Mouse (Mus musculus) thymus, postnatal 36 days (tissue): ENCODE results near the gene Ankrd34c.
A peak's percentile ranks its signal among the peaks of the same experiment; 100 is the strongest.

ENCODE experiments used
- DNase-seq, 2 experiments: peaks; one replicate each; pipeline ENCODE4 v3.0.0; 2022; ENCODE audit warnings: mixed read lengths in 2 of 2

The Ankrd34c gene

GRCm38 (mm10) chr9:89738295-89738694 lies at the start of gene Ankrd34c:
TSS of gene Ankrd34c (minus strand) at chr9:89738475.
- DNase-seq = no peak

- no peak for DNase-seq
These were observed 49.3 kb upstream of the Ankrd34c start for GRCm38 (mm10) chr9:89787532-89787931.

- no peak for DNase-seq
These were observed 43.2 kb upstream of the Ankrd34c start for GRCm38 (mm10) chr9:89781395-89781927.

GRCm38 (mm10) chr9:89779237-89779636 lies 41.0 kb upstream of the Ankrd34c start:
- DNase-seq = no peak

GRCm38 (mm10) chr9:89771153-89771552 lies 32.9 kb upstream of the Ankrd34c start:
- DNase-seq = no peak

GRCm38 (mm10) chr9:89762017-89762416 lies 23.7 kb upstream of the Ankrd34c start:
- DNase-seq = no peak

- DNase-seq = no peak
These were observed 20.3 kb upstream of the Ankrd34c start for GRCm38 (mm10) chr9:89758569-89758968.

GRCm38 (mm10) chr9:89758139-89758538 lies 19.9 kb upstream of the Ankrd34c start:
- no peak for DNase-seq

- no peak for DNase-seq
These were observed 19.3 kb upstream of the Ankrd34c start for GRCm38 (mm10) chr9:89757571-89757970.

GRCm38 (mm10) chr9:89740041-89740440 lies 1.8 kb upstream of the Ankrd34c start:
- no peak for DNase-seq

- no peak for DNase-seq
These were observed 387 bp downstream of the Ankrd34c start for GRCm38 (mm10) chr9:89737888-89738287.

GRCm38 (mm10) chr9:89736932-89737705 lies 1.2 kb downstream of the Ankrd34c start:
- DNase-seq = peak in 1 of 2 experiments; percentile 6

- no peak for DNase-seq
These were observed 31.4 kb downstream of the Ankrd34c start for GRCm38 (mm10) chr9:89706906-89707305.

- no peak for DNase-seq
These were observed 33.1 kb downstream of the Ankrd34c start for GRCm38 (mm10) chr9:89705197-89705533.

- DNase-seq = peak; percentile 91 to 95
These were observed 33.7 kb downstream of the Ankrd34c start, which contains the start of gene Tmed3 for GRCm38 (mm10) chr9:89704265-89705196. TSS of gene Tmed3 (minus strand) at chr9:89705068.

- no peak for DNase-seq
These were observed 37.3 kb downstream of the Ankrd34c start for GRCm38 (mm10) chr9:89700910-89701457.

GRCm38 (mm10) chr9:89695143-89695542 lies 43.1 kb downstream of the Ankrd34c start:
- no peak for DNase-seq

- no peak for DNase-seq
These were observed 44.6 kb downstream of the Ankrd34c start for GRCm38 (mm10) chr9:89693670-89694069.

GRCm38 (mm10) chr9:89689179-89689578 lies 49.1 kb downstream of the Ankrd34c start:
- DNase-seq = no peak

- peak in 1 of 2 experiments; percentile 25 for DNase-seq
These were observed 50.6 kb downstream of the Ankrd34c start for GRCm38 (mm10) chr9:89687503-89688226.

GRCm38 (mm10) chr9:89686262-89686661 lies 52.0 kb downstream of the Ankrd34c start:
- DNase-seq = no peak

- no peak for DNase-seq
These were observed 59.3 kb downstream of the Ankrd34c start for GRCm38 (mm10) chr9:89678974-89679373.
